Mouse (Mus musculus) C2C12 (cell line): ENCODE measurements around the gene Fam114a2.

Experiments used
- CTCF ChIP-seq: IDR thresholded peaks from one replicate; pipeline ENCODE4 v1.5.1; 2011; ENCODE audit not compliant: control insufficient read depth, insufficient read depth, insufficient read length
- USF1 ChIP-seq: IDR thresholded peaks from one replicate; pipeline ENCODE4 v1.6.1; 2011; ENCODE audit warnings: low read depth, mild to moderate bottlenecking, control low read depth, moderate library complexity

GRCm38 (mm10) chr11:57478077-57478476, 40.3 kb downstream of the Fam114a2 start:
- no peak for TF ChIP-seq USF1
- TF ChIP-seq CTCF = no peak
